Mouse (Mus musculus): ENCODE data around the gene Wrap53. TPM values are rescaled to one million over a fixed set of nuclear protein-coding genes. Genes with fewer than 3 reads are reported as not detected.

The Wrap53 gene
- polyA plus RNA-seq, 1 experiment from 2014 or later, result 14.3 TPM

- 24% methylated on average over 3 of the region's 3 CpGs for WGBS
- H3K9ac ChIP-seq (ENCODE audit: low read length), result no peak overlapping the region
Measured at GRCm38 (mm10) chr11:69601768-69602167, 21.7 kb upstream of the Wrap53 start.

GRCm38 (mm10) chr11:69600098-69600497 is 20.0 kb upstream of the Wrap53 start:
- WGBS, result 14% methylated on average over 6 of the region's 6 CpGs
- ATAC-seq (ENCODE audit: insufficient number of reproducible peaks, insufficient read depth, low FRiP score, low read depth), result no peak
- peaks cover 39 to 48% of the 10 kb centered on the region in 2 experiments for H3K4me1 ChIP-seq (ENCODE audit: control insufficient read depth in 2 of 2, insufficient read depth in 2 of 2, low read length in 2 of 2)
- no peaks in the 10 kb centered on the region for H3K9me3 ChIP-seq (ENCODE audit: control insufficient read depth, low read length)
- 0 out of 2 replicates have a peak, but pooled peaks cover 4% of the 10 kb centered on the region for H3K36me3 ChIP-seq (ENCODE audit: control insufficient read depth, insufficient read depth, low read length)
- H3K27me3 ChIP-seq (ENCODE audit: control insufficient read depth, insufficient read depth, low read length), result no peaks in the 10 kb centered on the region
- peak overlapping the region; percentile 75 to 84 for H3K27ac ChIP-seq (replicated peaks in 1 of 2; ENCODE audit: control insufficient read depth in 1 of 2, insufficient read depth in 1 of 2, low read depth in 2 of 2, low read length in 2 of 2)
- peak overlapping the region; percentile 41 for H3K9ac ChIP-seq (ENCODE audit: low read length)
- peak overlapping the region; percentile 39 for H3K4me2 ChIP-seq (ENCODE audit: low read length)
- no peak overlapping the region; a peak in 1 of 4 replicates for H3K4me3 ChIP-seq (ENCODE audit: control insufficient read depth in 1 of 2, insufficient read depth in 1 of 2, low read depth in 1 of 2, low read length in 2 of 2)

More at GRCm38 (mm10) chr11:69601768-69602167, 21.7 kb upstream of the Wrap53 start:
- Histone ChIP-seq H3K4me2 (ENCODE audit: low read length) (no peak overlapping the region), H3K9me3 (ENCODE audit: control insufficient read depth, low read length) (no peaks in the 10 kb centered on the region), H3K4me3 (ENCODE audit: control insufficient read depth in 1 of 2, insufficient read depth in 1 of 2, low read depth in 1 of 2, low read length in 2 of 2) (no peak overlapping the region), H3K27me3 (ENCODE audit: control insufficient read depth, insufficient read depth, low read length) (no peaks in the 10 kb centered on the region), H3K27ac (replicated peaks in 1 of 2; ENCODE audit: control insufficient read depth in 1 of 2, insufficient read depth in 1 of 2, low read depth in 2 of 2, low read length in 2 of 2) (peak overlapping the region; percentile 2 to 24; a peak in 2 of 4 replicates), H3K36me3 (ENCODE audit: control insufficient read depth, insufficient read depth, low read length) (0 out of 2 replicates have a peak, but pooled peaks cover 4% of the 10 kb centered on the region), H3K4me1 (ENCODE audit: control insufficient read depth in 2 of 2, insufficient read depth in 2 of 2, low read length in 2 of 2) (peaks cover 42 to 52% of the 10 kb centered on the region in 2 experiments)
- ATAC-seq (ENCODE audit: insufficient number of reproducible peaks, insufficient read depth, low FRiP score, low read depth), result no peak

GRCm38 (mm10) chr11:69599436-69599835 is 19.4 kb upstream of the Wrap53 start:
- Histone ChIP-seq H3K27ac (replicated peaks in 1 of 2; ENCODE audit: control insufficient read depth in 1 of 2, insufficient read depth in 1 of 2, low read depth in 2 of 2, low read length in 2 of 2) (peak overlapping the region; percentile 75 to 84; a peak in 2 of 4 replicates), H3K36me3 (ENCODE audit: control insufficient read depth, insufficient read depth, low read length) (peaks cover 8% of the 10 kb centered on the region; the same call in 1 of the 2 replicates), H3K4me2 (ENCODE audit: low read length) (peak overlapping the region; percentile 39), H3K4me1 (ENCODE audit: control insufficient read depth in 2 of 2, insufficient read depth in 2 of 2, low read length in 2 of 2) (peaks cover 38 to 47% of the 10 kb centered on the region in 2 experiments), H3K27me3 (ENCODE audit: control insufficient read depth, insufficient read depth, low read length) (no peaks in the 10 kb centered on the region), H3K9ac (ENCODE audit: low read length) (peak overlapping the region; percentile 41; the same call in 1 of the 2 replicates), H3K9me3 (ENCODE audit: control insufficient read depth, low read length) (no peaks in the 10 kb centered on the region), H3K4me3 (ENCODE audit: control insufficient read depth in 1 of 2, insufficient read depth in 1 of 2, low read depth in 1 of 2, low read length in 2 of 2) (no peak overlapping the region)
- no peak for ATAC-seq (ENCODE audit: insufficient number of reproducible peaks, insufficient read depth, low FRiP score, low read depth)
- 17% methylated on average over 9 of the region's 9 CpGs for WGBS

DNA sequence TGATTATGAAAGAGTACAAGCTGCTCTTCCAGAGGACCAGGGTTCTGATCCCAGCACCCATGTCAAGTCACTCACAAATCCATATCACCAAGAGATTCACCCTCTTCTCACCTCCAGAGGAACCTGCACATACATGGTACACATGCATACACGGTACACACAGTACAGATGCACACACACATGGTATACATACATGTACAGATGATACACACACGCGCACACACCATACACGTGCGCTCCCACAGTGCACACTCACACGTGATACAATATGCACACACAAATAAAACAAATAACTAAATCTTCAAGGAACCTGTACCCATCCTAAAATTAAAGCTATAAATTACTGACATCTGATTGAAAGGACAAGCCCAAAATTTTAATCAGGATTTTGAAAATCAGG is 14.8 kb upstream of the Wrap53 start:
- H3K4me2 ChIP-seq (ENCODE audit: low read length), result no peak overlapping the region
- no peak overlapping the region for H3K9ac ChIP-seq (ENCODE audit: low read length)
- H3K4me1 ChIP-seq (ENCODE audit: control insufficient read depth in 2 of 2, insufficient read depth in 2 of 2, low read length in 2 of 2), result peaks cover 7 to 8% of the 10 kb centered on the region in 2 experiments
- H3K36me3 ChIP-seq (ENCODE audit: control insufficient read depth, insufficient read depth, low read length), result peaks cover 38% of the 10 kb centered on the region
- H3K27me3 ChIP-seq (ENCODE audit: control insufficient read depth, insufficient read depth, low read length), result no peaks in the 10 kb centered on the region
- H3K4me3 ChIP-seq (ENCODE audit: control insufficient read depth in 1 of 2, insufficient read depth in 1 of 2, low read depth in 1 of 2, low read length in 2 of 2), result no peak overlapping the region
- no peak overlapping the region for H3K27ac ChIP-seq (replicated peaks in 1 of 2; ENCODE audit: control insufficient read depth in 1 of 2, insufficient read depth in 1 of 2, low read depth in 2 of 2, low read length in 2 of 2)
- H3K9me3 ChIP-seq (ENCODE audit: control insufficient read depth, low read length), result no peaks in the 10 kb centered on the region
- 93% methylated on average over 6 of the region's 6 CpGs for WGBS
- no peak for ATAC-seq (ENCODE audit: insufficient number of reproducible peaks, insufficient read depth, low FRiP score, low read depth)

DNA sequence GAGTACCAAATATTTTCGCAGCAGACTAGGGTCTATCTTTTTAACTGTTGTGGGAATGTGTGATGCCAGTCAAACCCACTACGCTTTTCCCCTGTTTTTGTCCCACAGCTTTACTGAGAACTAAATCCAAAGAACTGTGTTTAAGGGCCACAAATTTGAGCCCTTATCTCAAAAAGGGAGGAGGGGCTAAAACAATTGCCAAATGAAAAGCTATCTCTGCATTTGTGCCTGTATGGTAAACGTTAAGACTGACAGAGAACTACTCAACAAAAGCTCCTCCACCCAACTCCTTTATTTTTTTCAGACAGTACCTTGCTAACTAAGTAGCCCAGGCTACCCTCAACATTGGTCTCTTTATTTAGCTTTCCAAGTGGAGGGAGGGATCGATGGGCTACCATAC is 12.7 kb upstream of the Wrap53 start:
- no peak overlapping the region for H3K4me2 ChIP-seq (ENCODE audit: low read length)
- H3K9ac ChIP-seq (ENCODE audit: low read length), result no peak overlapping the region
- H3K27me3 ChIP-seq (ENCODE audit: control insufficient read depth, insufficient read depth, low read length), result no peaks in the 10 kb centered on the region
- H3K27ac ChIP-seq (replicated peaks in 1 of 2; ENCODE audit: control insufficient read depth in 1 of 2, insufficient read depth in 1 of 2, low read depth in 2 of 2, low read length in 2 of 2), result no peak overlapping the region
- 71% methylated on average over 4 of the region's 4 CpGs for WGBS
- no peak overlapping the region for H3K4me3 ChIP-seq (ENCODE audit: control insufficient read depth in 1 of 2, insufficient read depth in 1 of 2, low read depth in 1 of 2, low read length in 2 of 2)
- no peak for ATAC-seq (ENCODE audit: insufficient number of reproducible peaks, insufficient read depth, low FRiP score, low read depth)
- H3K36me3 ChIP-seq (ENCODE audit: control insufficient read depth, insufficient read depth, low read length), result peaks cover 59% of the 10 kb centered on the region
- H3K9me3 ChIP-seq (ENCODE audit: control insufficient read depth, low read length), result no peaks in the 10 kb centered on the region
- no peaks in the 10 kb centered on the region for H3K4me1 ChIP-seq (ENCODE audit: control insufficient read depth in 2 of 2, insufficient read depth in 2 of 2, low read length in 2 of 2)

GRCm38 (mm10) chr11:69591899-69592637 is 12.0 kb upstream of the Wrap53 start:
- no peak overlapping the region for H3K27ac ChIP-seq (replicated peaks in 1 of 2; ENCODE audit: control insufficient read depth in 1 of 2, insufficient read depth in 1 of 2, low read depth in 2 of 2, low read length in 2 of 2)

DNA sequence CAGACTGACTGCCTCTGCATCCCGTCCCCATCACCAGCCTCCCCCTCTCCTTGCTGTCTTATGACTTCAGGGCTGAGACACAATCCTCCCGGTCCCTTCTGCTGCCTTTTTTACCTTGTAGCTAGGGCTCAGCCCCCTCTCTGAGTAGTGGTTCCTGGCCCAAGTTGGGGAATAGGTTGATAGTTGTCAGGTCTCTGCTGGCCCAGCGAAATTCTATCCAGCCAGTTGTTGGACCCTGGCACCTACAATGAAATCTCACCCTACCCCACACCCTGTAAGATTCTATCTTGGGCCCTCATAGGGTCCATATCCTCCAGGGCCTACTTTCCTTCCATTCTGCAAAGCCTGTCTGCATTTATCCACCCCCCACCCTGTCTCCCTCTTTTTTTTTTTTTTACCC is 11.4 kb upstream of the Wrap53 start:
- WGBS, result 85% methylated on average over 3 of the region's 3 CpGs
- no peaks in the 10 kb centered on the region for H3K27me3 ChIP-seq (ENCODE audit: control insufficient read depth, insufficient read depth, low read length)
- ATAC-seq (ENCODE audit: insufficient number of reproducible peaks, insufficient read depth, low FRiP score, low read depth), result no peak

More at GRCm38 (mm10) chr11:69591899-69592637, 12.0 kb upstream of the Wrap53 start:
- Histone ChIP-seq H3K4me1 (ENCODE audit: control insufficient read depth in 2 of 2, insufficient read depth in 2 of 2, low read length in 2 of 2) (no peaks in the 10 kb centered on the region), H3K4me3 (ENCODE audit: control insufficient read depth in 1 of 2, insufficient read depth in 1 of 2, low read depth in 1 of 2, low read length in 2 of 2) (no peak overlapping the region), H3K9me3 (ENCODE audit: control insufficient read depth, low read length) (no peaks in the 10 kb centered on the region), H3K27me3 (ENCODE audit: control insufficient read depth, insufficient read depth, low read length) (no peaks in the 10 kb centered on the region), H3K9ac (ENCODE audit: low read length) (no peak overlapping the region), H3K36me3 (ENCODE audit: control insufficient read depth, insufficient read depth, low read length) (peaks cover 66% of the 10 kb centered on the region), H3K4me2 (ENCODE audit: low read length) (no peak overlapping the region)
- ATAC-seq (ENCODE audit: insufficient number of reproducible peaks, insufficient read depth, low FRiP score, low read depth), result no peak
- WGBS, result 71% methylated on average over 7 of the region's 7 CpGs

More for the DNA sequence above, 11.4 kb upstream of the Wrap53 start:
- Histone ChIP-seq H3K4me2 (ENCODE audit: low read length) (no peak overlapping the region), H3K9ac (ENCODE audit: low read length) (no peak overlapping the region), H3K36me3 (ENCODE audit: control insufficient read depth, insufficient read depth, low read length) (peaks cover 67% of the 10 kb centered on the region), H3K4me3 (ENCODE audit: control insufficient read depth in 1 of 2, insufficient read depth in 1 of 2, low read depth in 1 of 2, low read length in 2 of 2) (no peak overlapping the region), H3K27ac (replicated peaks in 1 of 2; ENCODE audit: control insufficient read depth in 1 of 2, insufficient read depth in 1 of 2, low read depth in 2 of 2, low read length in 2 of 2) (no peak overlapping the region), H3K9me3 (ENCODE audit: control insufficient read depth, low read length) (no peaks in the 10 kb centered on the region), H3K4me1 (ENCODE audit: control insufficient read depth in 2 of 2, insufficient read depth in 2 of 2, low read length in 2 of 2) (no peaks in the 10 kb centered on the region)

Data from heart, embryonic 14.5 days (tissue).